Mouse (Mus musculus) cerebellum, adult 2 months (tissue): ENCODE data around the gene Arid2.

ENCODE experiments used
- CTCF ChIP-seq: fragments of 200-500 bp; IDR thresholded peaks from 2 replicates; pipeline ENCODE4 v1.5.1; 2011; ENCODE audit warnings: low read depth, mild to moderate bottlenecking, control low read depth, low read length, moderate library complexity, borderline replicate concordance; ENCODE audit not compliant: insufficient read depth
- POLR2A ChIP-seq: fragments of 200-500 bp; IDR thresholded peaks from 2 replicates; pipeline ENCODE4 v1.6.1; 2011; ENCODE audit warnings: low read length, control low read depth, borderline replicate concordance; ENCODE audit not compliant: insufficient read depth

GRCm38 (mm10) chr15:96388565-96388964, 101.2 kb downstream of the Arid2 start:
- TF ChIP-seq CTCF (no peak), POLR2A (no peak)
